Mouse (Mus musculus) heart, postnatal 10 days (tissue): ENCODE data around the gene Ttc1. TPM values are rescaled to one million over a fixed set of nuclear protein-coding genes. Genes with fewer than 3 reads are reported as not detected.
A peak's percentile ranks its signal among the peaks of the same experiment; 100 is the strongest.

ENCODE experiments used
- DNase-seq, 2 experiments: peaks; one replicate each; pipeline ENCODE4 v3.0.0; 2021
- intact Hi-C: fragments of 180-260 bp; cut with DNase I; formaldehyde crosslinking; loops from one replicate; pipeline ENCODE4 v1.15.1; 2025
- total RNA-seq, 2 experiments: library from RNA; stranded (reverse); gene quantifications; 2 replicates each; pipeline ENCODE4 v1.2.3; 2021

Ttc1 gene
- 10 to 100 TPM; 47.4 to 50.0 TPM for total RNA-seq

GRCm38 (mm10) chr11:43747233-43748226 is at the start of gene Ttc1:
Ttc1 (minus strand) TSS chr11:43748008.
- intact Hi-C loops: loop anchor here (10.0 kb wide), 1 partner anchor 223 kb away; the partner anchor contains the start of gene Ccnjl
- peak; percentile 98 to 99 for DNase-seq

GRCm38 (mm10) chr11:43795992-43796391 is 48.2 kb upstream of the Ttc1 start:
- DNase-seq: no peak
- intact Hi-C loops: no loop called here

GRCm38 (mm10) chr11:43790446-43790845 is 42.6 kb upstream of the Ttc1 start:
- peak; percentile 59 to 67 for DNase-seq
- intact Hi-C loops: no loop called here

GRCm38 (mm10) chr11:43783772-43784171 is 36.0 kb upstream of the Ttc1 start:
- DNase-seq: peak; percentile 78 to 87
- intact Hi-C loops: loop anchor here (1.0 to 5.0 kb wide), 2 partner anchors 49 to 548 kb away; no protein-coding TSS in a partner anchor

GRCm38 (mm10) chr11:43783106-43783505 is 35.3 kb upstream of the Ttc1 start:
- no peak for DNase-seq
- intact Hi-C loops: loop anchor here (1.0 to 5.0 kb wide), 2 partner anchors 49 to 548 kb away; no protein-coding TSS in a partner anchor

GRCm38 (mm10) chr11:43779551-43779950 is 31.7 kb upstream of the Ttc1 start:
- intact Hi-C loops: no loop called here
- DNase-seq: no peak

- DNase-seq: no peak
- intact Hi-C loops: no loop called here
These were observed 28.5 kb upstream of the Ttc1 start for GRCm38 (mm10) chr11:43776324-43776694.

GRCm38 (mm10) chr11:43775469-43776323 is 27.9 kb upstream of the Ttc1 start:
- intact Hi-C loops: no loop called here
- peak; percentile 30 to 39 for DNase-seq

GRCm38 (mm10) chr11:43773725-43774124 is 25.9 kb upstream of the Ttc1 start:
- peak; percentile 31 to 33 for DNase-seq

GRCm38 (mm10) chr11:43770110-43770509 is 22.3 kb upstream of the Ttc1 start:
- no peak for DNase-seq
- intact Hi-C loops: no loop called here

More at GRCm38 (mm10) chr11:43773725-43774124, 25.9 kb upstream of the Ttc1 start:
- intact Hi-C loops: no loop called here

- no peak for DNase-seq
- intact Hi-C loops: loop anchor here (1.0 to 5.0 kb wide), 2 partner anchors 445 to 564 kb away; no protein-coding TSS in a partner anchor
These were observed 19.9 kb upstream of the Ttc1 start for GRCm38 (mm10) chr11:43767749-43768148.

GRCm38 (mm10) chr11:43766922-43767648 is 19.3 kb upstream of the Ttc1 start:
- DNase-seq: peak; percentile 81 to 85
- intact Hi-C loops: loop anchor here (1.0 to 5.0 kb wide), 3 partner anchors 445 to 687 kb away; no protein-coding TSS in a partner anchor

- intact Hi-C loops: no loop called here
- peak; percentile 17 to 41 for DNase-seq
These were observed 10.6 kb upstream of the Ttc1 start for GRCm38 (mm10) chr11:43758436-43758835.

- DNase-seq: no peak
- intact Hi-C loops: no loop called here
These were observed 7.6 kb upstream of the Ttc1 start for GRCm38 (mm10) chr11:43755411-43755810.

GRCm38 (mm10) chr11:43754568-43754967 is 6.8 kb upstream of the Ttc1 start:
- intact Hi-C loops: no loop called here
- DNase-seq: no peak

- intact Hi-C loops: no loop called here
- no peak for DNase-seq
These were observed 3.7 kb upstream of the Ttc1 start for GRCm38 (mm10) chr11:43751542-43751941.

GRCm38 (mm10) chr11:43728737-43729301 is 19.0 kb downstream of the Ttc1 start:
- DNase-seq: no peak
- intact Hi-C loops: no loop called here

- intact Hi-C loops: no loop called here
These were observed 20.0 kb downstream of the Ttc1 start for GRCm38 (mm10) chr11:43727796-43728195.

GRCm38 (mm10) chr11:43723411-43723810 is 24.4 kb downstream of the Ttc1 start:
- intact Hi-C loops: no loop called here
- DNase-seq: no peak

More at GRCm38 (mm10) chr11:43727796-43728195, 20.0 kb downstream of the Ttc1 start:
- no peak for DNase-seq

- no peak for DNase-seq
- intact Hi-C loops: no loop called here
These were observed 35.6 kb downstream of the Ttc1 start for GRCm38 (mm10) chr11:43712178-43712577.
